Mouse (Mus musculus) liver, adult 2 months (tissue): Measurements from ENCODE around the gene Tspan10.

Experiments
- CTCF ChIP-seq: fragments of 200-500 bp; IDR thresholded peaks from 2 replicates; pipeline ENCODE4 v1.5.1; 2011; ENCODE audit warnings: low read depth, low read length, control low read depth
- POLR2A ChIP-seq: fragments of 200-500 bp; IDR thresholded peaks from 2 replicates; pipeline ENCODE4 v1.6.1; 2011; ENCODE audit warnings: low read length, control low read depth; ENCODE audit not compliant: insufficient read depth; ENCODE audit errors: extremely low read depth

DNA sequence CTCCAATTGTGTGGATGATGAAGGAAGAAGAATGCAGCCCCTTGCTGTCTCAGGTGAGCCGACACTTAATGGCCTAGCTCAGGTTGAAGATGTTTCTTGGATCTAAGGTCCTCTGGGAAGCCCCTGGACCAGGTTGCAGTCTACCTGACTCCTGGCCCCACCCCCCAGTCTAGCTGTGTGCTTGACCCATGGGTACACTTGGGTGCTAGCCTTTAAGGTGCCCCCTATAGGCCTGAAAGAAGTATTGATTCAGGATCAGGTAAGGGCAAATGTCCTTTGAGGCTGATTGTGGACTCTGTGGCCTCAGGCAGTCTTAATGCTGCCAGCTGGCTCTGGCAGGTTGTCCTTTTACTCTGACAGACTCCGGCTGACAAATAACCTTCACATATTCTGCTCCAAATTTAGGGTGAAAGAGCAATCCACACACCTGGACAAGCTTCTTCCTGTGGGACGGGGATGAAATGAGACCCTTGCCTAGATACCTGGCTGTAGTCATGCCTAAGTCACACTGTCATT is 379 bp downstream of the Tspan10 start:
- TF ChIP-seq CTCF (peak; percentile 37), POLR2A (no peak)
